Mouse (Mus musculus): ENCODE measurements at regions not wholly inside any gene's neighbourhood (a gene's known extent, or its start where the extent isn't known, plus 50 kb on each side); places are given as distances from the start of the nearest gene placed in this dataset.
"Not testable (repeated sequence)": the region's sequence is repeated elsewhere in the genome, so short reads cannot be mapped to it uniquely, and the experiment has no call there.

- intact Hi-C loops (cut with DNase I) = no loop called here
- DNase-seq (ENCODE audit: low spot score in 2 of 2) = no peak
Measured at GRCm38 (mm10) chr2:100252006-100252405, 1372.5 kb upstream of the Rag2 start.

GRCm38 (mm10) chr2:100259136-100259853 is 1365.2 kb upstream of the Rag2 start:
- DNase-seq (ENCODE audit: low spot score in 2 of 2) = no peak
- intact Hi-C loops (cut with DNase I) = no loop called here

- DNase-seq (ENCODE audit: low spot score in 2 of 2) = no peak
- intact Hi-C loops (cut with DNase I) = no loop called here
Measured at GRCm38 (mm10) chr2:100306516-100306915, 1318.0 kb upstream of the Rag2 start.

- DNase-seq (ENCODE audit: low spot score in 2 of 2) = peak in 1 of 2 experiments; percentile 3
- intact Hi-C loops (cut with DNase I) = no loop called here
Measured at GRCm38 (mm10) chr2:100312750-100313275, 1311.7 kb upstream of the Rag2 start.

- intact Hi-C loops (cut with DNase I) = no loop called here
- DNase-seq (ENCODE audit: low spot score in 2 of 2) = no peak
Measured at GRCm38 (mm10) chr2:100320461-100320860, 1304.1 kb upstream of the Rag2 start.

- DNase-seq (ENCODE audit: low spot score in 2 of 2) = no peak
Measured at GRCm38 (mm10) chr2:100340713-100341112, 1283.8 kb upstream of the Rag2 start.

GRCm38 (mm10) chr2:100344921-100345425 is 1279.5 kb upstream of the Rag2 start:
- no peak for DNase-seq (ENCODE audit: low spot score in 2 of 2)
- intact Hi-C loops (cut with DNase I) = no loop called here

More at GRCm38 (mm10) chr2:100340713-100341112, 1283.8 kb upstream of the Rag2 start:
- intact Hi-C loops (cut with DNase I) = no loop called here

- DNase-seq (ENCODE audit: low spot score in 2 of 2); intact Hi-C loops (cut with DNase I): not testable (repeated sequence)
Measured at GRCm38 (mm10) chr2:100365616-100366015, 1258.9 kb upstream of the Rag2 start.

- intact Hi-C loops (cut with DNase I) = no loop called here
- DNase-seq (ENCODE audit: low spot score in 2 of 2) = no peak
Measured at GRCm38 (mm10) chr2:100399776-100400175, 1224.7 kb upstream of the Rag2 start.

GRCm38 (mm10) chr2:100426661-100427060 is 1197.9 kb upstream of the Rag2 start:
- intact Hi-C loops (cut with DNase I) = no loop called here
- peak in 1 of 2 experiments; percentile 3 for DNase-seq (ENCODE audit: low spot score in 2 of 2)

- no peak for DNase-seq (ENCODE audit: low spot score in 2 of 2)
Measured at GRCm38 (mm10) chr2:100434991-100435390, 1189.5 kb upstream of the Rag2 start.

GRCm38 (mm10) chr2:100445868-100446267 is 1178.7 kb upstream of the Rag2 start:
- no peak for DNase-seq (ENCODE audit: low spot score in 2 of 2)
- intact Hi-C loops (cut with DNase I) = no loop called here

More at GRCm38 (mm10) chr2:100434991-100435390, 1189.5 kb upstream of the Rag2 start:
- intact Hi-C loops (cut with DNase I) = no loop called here

- intact Hi-C loops (cut with DNase I) = no loop called here
- DNase-seq (ENCODE audit: low spot score in 2 of 2) = no peak
Measured at GRCm38 (mm10) chr2:100446332-100446731, 1178.2 kb upstream of the Rag2 start.

GRCm38 (mm10) chr2:100459641-100460040 is 1164.9 kb upstream of the Rag2 start:
- intact Hi-C loops (cut with DNase I); DNase-seq (ENCODE audit: low spot score in 2 of 2): not testable (repeated sequence)

GRCm38 (mm10) chr2:100486229-100486628 is 1138.3 kb upstream of the Rag2 start:
- intact Hi-C loops (cut with DNase I) = not testable (repeated sequence)

GRCm38 (mm10) chr2:100505114-100505513 is 1119.4 kb upstream of the Rag2 start:
- intact Hi-C loops (cut with DNase I); DNase-seq (ENCODE audit: low spot score in 2 of 2): not testable (repeated sequence)

More at GRCm38 (mm10) chr2:100486229-100486628, 1138.3 kb upstream of the Rag2 start:
- DNase-seq (ENCODE audit: low spot score in 2 of 2) = not testable (repeated sequence)
